Mouse (Mus musculus) kidney, embryonic 14.5 days (tissue): ENCODE results near the gene Nop53. TPM values are rescaled to one million over a fixed set of nuclear protein-coding genes. Genes with fewer than 3 reads are reported as not detected.
"Not testable (repeated sequence)": the region's sequence is repeated elsewhere in the genome, so short reads cannot be mapped to it uniquely, and the experiment has no call there.

Experiments
- ATAC-seq: fragments of 200-750 bp; cut with Nextera tagmentation; 2 replicates; pipeline ENCODE4 v1.8.0; 2017; ENCODE audit warnings: moderate number of reproducible peaks, mild to moderate bottlenecking, moderate TSS enrichment, moderate library complexity; ENCODE audit not compliant: low FRiP score, low TSS enrichment
- H3K27ac ChIP-seq: fragments of 300-500 bp; sonication (generic); 2 replicates; pipeline ENCODE4 v1.5.1; 2014; ENCODE audit warnings: low read depth, mild to moderate bottlenecking, low read length, moderate library complexity, mixed read lengths
- H3K27me3 ChIP-seq: fragments of 300-500 bp; sonication (generic); 2 replicates; pipeline ENCODE4 v1.6.1; 2014; ENCODE audit warnings: mild to moderate bottlenecking, low read length; ENCODE audit not compliant: control insufficient read depth, insufficient read depth
- H3K36me3 ChIP-seq: fragments of 300-500 bp; sonication (generic); 2 replicates; pipeline ENCODE4 v1.6.1; 2014; ENCODE audit warnings: low read length, mixed read lengths; ENCODE audit not compliant: control insufficient read depth, insufficient read depth
- H3K4me1 ChIP-seq: fragments of 300-500 bp; sonication (generic); 2 replicates; pipeline ENCODE4 v1.6.1; 2014; ENCODE audit warnings: low read length, mixed read lengths; ENCODE audit not compliant: control insufficient read depth, insufficient read depth
- H3K4me2 ChIP-seq: fragments of 300-500 bp; sonication (generic); replicated peaks from 2 replicates; pipeline ENCODE4 v1.6.1; 2014; ENCODE audit warnings: low read depth, mild to moderate bottlenecking, low read length
- H3K4me3 ChIP-seq: fragments of 300-500 bp; sonication (generic); 2 replicates; pipeline ENCODE4 v1.5.1; 2014; ENCODE audit warnings: mild to moderate bottlenecking, low read length
- H3K9ac ChIP-seq: fragments of 300-500 bp; sonication (generic); 2 replicates; pipeline ENCODE4 v1.6.1; 2014; ENCODE audit warnings: low read depth, mild to moderate bottlenecking, low read length, moderate library complexity
- H3K9me3 ChIP-seq: fragments of 300-500 bp; sonication (generic); 2 replicates; pipeline ENCODE4 v1.6.1; 2016; ENCODE audit warnings: low read length; ENCODE audit not compliant: control insufficient read depth
- WGBS: fragments of 180-500 bp; shearing (Covaris S2); extraction: QIAGEN DNeasy Blood & Tissue Kit; methylation state at CpG from one replicate; pipeline ENCODE4 v1.1.7; 2014; 5-methylcytosine and 5-hydroxymethylcytosine counted together
- polyA plus RNA-seq: library from polyadenylated mRNA; unstranded; fragments of >200 nt; fragmentation: Nextera tagmentation; extraction: Ambion mirVana; gene quantifications from 2 replicates; pipeline ENCODE4 v1.2.1, GENCODE M21; 2014

Gene Nop53
- polyA plus RNA-seq, 1 experiment from 2014 or later, result 203 TPM

DNA sequence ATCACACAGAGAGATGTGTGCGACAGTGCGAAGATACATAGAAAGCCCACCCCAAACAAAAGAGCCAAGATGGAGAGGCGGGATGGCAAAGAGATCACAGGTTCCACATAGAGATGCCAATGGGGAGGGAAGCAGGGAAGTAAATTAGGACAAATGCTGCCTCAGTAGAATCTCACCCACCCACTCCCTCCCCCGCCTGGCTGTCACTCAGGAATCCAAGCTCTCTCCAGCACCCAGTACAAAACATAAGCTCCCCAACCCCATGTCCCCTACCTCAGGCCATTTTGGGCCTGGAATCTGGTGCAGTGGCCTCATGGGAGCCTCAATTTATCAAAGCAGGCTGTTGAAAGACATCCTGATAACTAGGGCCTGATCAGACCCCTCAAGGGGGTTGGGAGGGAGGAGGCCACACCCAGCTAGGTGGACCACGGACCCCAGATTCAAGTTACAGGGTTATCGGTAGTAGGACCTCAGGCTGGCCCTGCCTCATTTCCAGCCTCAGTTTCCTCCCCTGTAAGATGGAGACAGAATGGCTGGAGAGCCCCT lies 25.2 kb downstream of the Nop53 start:
- WGBS, result 90% methylated on average over 6 of the region's 6 CpGs
- no peaks in the 10 kb centered on the region for H3K27me3 ChIP-seq
- peaks cover 30% of the 10 kb centered on the region; the same call in 1 of the 2 replicates for H3K36me3 ChIP-seq
- H3K9ac ChIP-seq, result peak overlapping the region; percentile 70; the same call in 1 of the 2 replicates
- H3K4me1 ChIP-seq, result peaks cover 12% of the 10 kb centered on the region
- peak overlapping the region; percentile 49 for H3K4me2 ChIP-seq
- H3K4me3 ChIP-seq, result peak overlapping the region; percentile 71
- no peaks in the 10 kb centered on the region for H3K9me3 ChIP-seq
- no peak overlapping the region for H3K27ac ChIP-seq
- ATAC-seq, result no peak

DNA sequence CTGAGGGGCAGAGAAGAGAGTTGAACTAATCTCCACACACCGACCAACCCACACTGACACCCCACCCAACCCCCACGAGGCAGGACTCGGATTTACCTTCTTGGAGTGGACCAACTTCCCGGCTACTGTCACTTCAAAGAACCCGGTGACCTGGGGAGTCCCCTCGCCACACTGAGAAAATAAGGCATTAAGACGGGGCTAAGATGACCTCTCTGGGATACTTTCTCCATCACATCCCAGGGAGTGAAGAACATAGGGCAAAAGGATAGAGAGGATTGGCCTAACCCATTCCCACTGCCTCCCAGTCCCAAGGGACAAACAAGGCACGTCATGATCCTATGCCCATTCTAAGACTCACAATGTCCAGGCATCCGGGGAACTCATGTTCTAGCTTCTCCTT lies 25.9 kb downstream of the Nop53 start:
- no peak overlapping the region for H3K27ac ChIP-seq
- H3K27me3 ChIP-seq, result no peaks in the 10 kb centered on the region
- H3K4me2 ChIP-seq, result 0 out of 2 replicates have a peak overlapping the region, but pooled peaks have one; percentile 49
- H3K9me3 ChIP-seq, result no peaks in the 10 kb centered on the region
- H3K36me3 ChIP-seq, result peaks cover 30% of the 10 kb centered on the region; the same call in 1 of the 2 replicates
- no peak for ATAC-seq
- peaks cover 12% of the 10 kb centered on the region for H3K4me1 ChIP-seq
- H3K9ac ChIP-seq, result no peak overlapping the region
- 90% methylated on average over 9 of the region's 9 CpGs for WGBS
- no peak overlapping the region for H3K4me3 ChIP-seq

DNA sequence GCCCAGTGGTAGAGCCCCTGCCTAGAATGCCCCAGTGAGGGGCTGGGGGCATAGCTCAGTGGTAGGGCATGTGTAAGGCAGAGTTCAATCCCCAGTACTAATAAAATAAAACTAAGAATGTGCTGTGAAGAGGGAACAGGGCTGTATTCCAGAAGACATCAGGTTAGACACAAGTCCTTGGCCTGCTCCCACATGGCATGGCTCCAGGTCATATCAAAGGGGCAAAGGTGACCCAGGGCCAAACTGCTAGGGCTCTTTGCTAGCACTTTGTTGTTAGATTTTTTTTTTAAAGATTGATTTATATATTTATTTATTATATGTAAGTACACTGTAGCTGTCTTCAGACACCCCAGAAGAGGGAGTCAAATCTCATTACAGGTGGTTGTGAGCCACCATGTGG lies 27.5 kb downstream of the Nop53 start:
- Histone ChIP-seq H3K4me1 (peaks cover 12% of the 10 kb centered on the region), H3K9ac (no peak overlapping the region), H3K4me2 (no peak overlapping the region), H3K9me3 (no peaks in the 10 kb centered on the region), H3K27me3 (no peaks in the 10 kb centered on the region), H3K4me3 (no peak overlapping the region), H3K27ac (no peak overlapping the region), H3K36me3 (peaks cover 30% of the 10 kb centered on the region; the same call in 1 of the 2 replicates)
- no peak for ATAC-seq

DNA sequence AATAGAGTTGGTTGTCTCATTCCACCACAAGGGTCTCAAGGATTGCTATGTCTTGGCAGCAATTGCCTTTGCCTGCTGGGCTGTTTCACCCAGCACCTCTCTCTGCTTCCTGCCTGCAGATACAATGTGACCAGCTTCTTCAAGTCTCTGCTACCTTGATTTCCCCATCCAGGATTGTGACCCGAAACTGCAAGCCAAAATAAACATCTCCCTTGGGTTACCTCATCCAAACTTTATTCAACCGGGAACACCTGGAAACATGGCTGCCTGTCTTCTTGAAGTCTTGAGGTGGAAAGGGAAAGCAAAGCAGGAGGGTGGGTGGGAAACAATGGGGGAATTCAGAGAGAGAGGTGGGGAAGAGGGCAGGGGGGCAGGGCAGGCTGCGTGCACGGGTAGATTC lies 28.9 kb downstream of the Nop53 start:
- H3K4me2 ChIP-seq, result no peak overlapping the region
- H3K36me3 ChIP-seq, result peaks cover 30% of the 10 kb centered on the region; the same call in 1 of the 2 replicates
- no peak overlapping the region for H3K4me3 ChIP-seq
- H3K4me1 ChIP-seq, result peaks cover 9% of the 10 kb centered on the region
- WGBS, result 90% methylated on average over 4 of the region's 4 CpGs
- no peak for ATAC-seq
- H3K27ac ChIP-seq, result no peak overlapping the region
- no peaks in the 10 kb centered on the region for H3K27me3 ChIP-seq
- no peak overlapping the region for H3K9ac ChIP-seq
- no peaks in the 10 kb centered on the region for H3K9me3 ChIP-seq

DNA sequence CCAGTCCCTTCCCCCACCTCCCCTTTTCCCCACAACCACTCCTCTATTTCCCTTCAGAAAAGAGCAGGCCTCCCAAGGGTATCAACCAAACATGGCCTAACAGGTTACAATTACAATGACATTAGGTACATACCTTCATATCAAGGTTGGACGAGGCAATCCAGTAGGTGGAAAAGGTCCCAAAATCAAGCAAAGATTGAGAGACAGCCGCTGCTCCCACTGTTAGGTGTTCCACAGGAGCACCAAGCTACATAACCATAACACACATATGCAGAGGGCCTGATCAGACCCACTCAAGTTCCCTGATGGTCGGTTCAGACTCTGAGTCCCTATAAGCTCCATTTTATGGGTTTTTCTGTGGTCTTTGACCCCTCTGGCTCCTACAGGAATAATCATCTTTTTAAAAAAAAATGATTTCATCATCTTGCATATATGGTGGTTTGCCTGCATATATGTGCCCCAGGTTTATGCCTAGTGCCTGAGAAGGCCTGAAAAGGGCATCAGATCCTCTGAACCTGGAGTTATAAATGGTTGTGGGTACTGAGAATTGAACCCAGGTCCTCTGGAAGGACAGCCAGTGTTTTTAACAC lies 29.6 kb downstream of the Nop53 start:
- Histone ChIP-seq H3K27ac (no peak overlapping the region), H3K27me3 (no peaks in the 10 kb centered on the region), H3K9me3 (no peaks in the 10 kb centered on the region), H3K9ac (no peak overlapping the region), H3K36me3 (peaks cover 30% of the 10 kb centered on the region; the same call in 1 of the 2 replicates), H3K4me1 (peaks cover 9% of the 10 kb centered on the region), H3K4me2 (no peak overlapping the region), H3K4me3 (no peak overlapping the region)
- ATAC-seq, result no peak
- 78% methylated on average over 3 of the region's 3 CpGs for WGBS

DNA sequence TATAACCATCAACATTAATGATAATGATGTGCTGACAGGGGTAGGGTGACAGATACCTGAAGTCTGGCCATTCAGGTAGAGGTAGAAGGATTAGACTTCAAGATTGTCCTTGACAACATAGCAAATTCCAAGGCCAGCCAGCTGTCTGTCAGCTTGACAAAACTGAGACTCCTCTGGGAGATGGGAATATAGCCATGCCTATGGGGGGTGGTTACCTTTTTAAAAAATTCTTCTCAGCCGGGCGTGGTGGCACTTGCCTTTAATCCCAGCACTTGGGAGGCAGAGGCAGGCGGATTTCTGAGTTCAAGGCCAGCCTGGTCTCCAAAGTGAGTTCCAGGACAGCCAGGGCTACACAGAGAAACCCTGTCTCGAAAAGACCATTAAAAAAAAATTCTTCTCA lies 30.2 kb downstream of the Nop53 start:
- H3K9ac ChIP-seq, H3K9me3 ChIP-seq, H3K4me1 ChIP-seq, H3K4me3 ChIP-seq, ATAC-seq, H3K4me2 ChIP-seq, H3K27me3 ChIP-seq, H3K27ac ChIP-seq: not testable (repeated sequence)
- peaks cover 30% of the 10 kb centered on the region; the same call in 1 of the 2 replicates for H3K36me3 ChIP-seq
- 90% methylated on average over 4 of the region's 4 CpGs for WGBS

DNA sequence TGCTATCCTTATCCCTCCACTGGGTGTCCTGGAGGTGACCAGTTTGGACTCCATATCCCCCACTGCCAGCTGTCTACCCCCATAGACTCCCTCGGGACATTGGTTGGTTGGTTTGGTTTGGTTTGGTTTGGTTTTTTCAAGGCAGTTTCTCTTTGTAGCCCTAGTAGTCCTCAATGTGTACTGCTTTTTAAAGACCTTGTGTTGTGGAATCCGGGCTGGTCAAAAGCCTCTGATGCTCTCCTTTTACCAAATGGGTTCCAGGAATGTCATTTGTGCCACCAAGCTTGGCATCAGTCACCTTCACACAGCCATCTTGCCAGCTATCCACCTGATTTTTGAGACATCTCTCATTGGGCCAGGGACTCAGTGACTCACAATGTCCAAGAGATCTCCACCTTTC lies 31.1 kb downstream of the Nop53 start:
- Histone ChIP-seq H3K4me1 (no peaks in the 10 kb centered on the region), H3K36me3 (peaks cover 23% of the 10 kb centered on the region; the same call in 1 of the 2 replicates), H3K9me3 (no peaks in the 10 kb centered on the region), H3K27ac (no peak overlapping the region), H3K27me3 (no peaks in the 10 kb centered on the region), H3K4me3 (no peak overlapping the region), H3K4me2 (no peak overlapping the region), H3K9ac (no peak overlapping the region)
- no peak for ATAC-seq
- 71% methylated on average over 2 of the region's 2 CpGs for WGBS

DNA sequence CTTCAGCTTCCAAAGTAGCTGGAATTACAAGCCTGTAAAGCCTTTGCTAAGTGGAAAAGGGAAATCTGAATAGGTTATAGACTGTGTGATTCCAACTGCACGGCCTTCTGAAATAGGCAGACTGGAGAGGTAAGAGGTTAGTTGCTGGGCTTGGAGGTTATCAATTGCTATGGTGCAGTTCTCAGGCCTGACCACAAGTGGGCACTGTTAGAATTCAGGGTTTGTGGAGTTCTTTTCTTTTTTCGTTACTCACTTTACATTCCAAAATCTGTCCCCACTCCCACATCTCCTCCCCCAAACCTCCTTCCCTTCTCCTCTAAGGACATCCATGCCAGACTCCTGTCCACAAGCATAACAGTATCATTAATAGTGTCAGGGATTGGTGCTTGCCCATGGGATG lies 31.6 kb downstream of the Nop53 start:
- ATAC-seq, result no peak

DNA sequence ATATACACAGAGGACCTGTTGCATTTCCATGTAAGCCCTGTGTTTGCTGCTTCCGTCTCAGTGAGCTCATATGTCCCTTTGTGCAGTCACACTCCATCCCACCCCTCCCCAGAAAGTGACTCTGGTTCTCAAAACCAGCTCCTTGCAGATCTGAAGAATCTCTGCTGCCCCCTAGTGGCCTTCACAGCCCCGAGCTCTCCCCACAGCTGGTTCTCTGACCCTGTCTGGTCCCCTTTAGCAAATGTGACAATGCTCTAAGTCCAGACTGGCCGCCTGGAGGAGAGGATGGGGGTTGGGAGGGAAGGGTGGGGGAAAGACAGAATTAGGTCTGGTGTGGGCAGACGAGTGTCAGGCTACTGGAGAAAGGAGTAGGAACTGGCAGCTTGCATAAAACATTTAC lies 33.7 kb downstream of the Nop53 start:
- Histone ChIP-seq H3K36me3 (peaks cover 5% of the 10 kb centered on the region; the same call in 1 of the 2 replicates), H3K4me1 (no peaks in the 10 kb centered on the region), H3K9me3 (no peaks in the 10 kb centered on the region), H3K9ac (no peak overlapping the region), H3K27me3 (no peaks in the 10 kb centered on the region), H3K4me2 (no peak overlapping the region), H3K27ac (no peak overlapping the region), H3K4me3 (no peak overlapping the region)
- 1% methylated on average over 4 of the region's 4 CpGs for WGBS
- ATAC-seq, result peak; percentile 73

More for the DNA sequence above, 31.6 kb downstream of the Nop53 start:
- H3K27me3 ChIP-seq, result no peaks in the 10 kb centered on the region
- no peaks in the 10 kb centered on the region for H3K9me3 ChIP-seq
- no peak overlapping the region for H3K9ac ChIP-seq
- H3K36me3 ChIP-seq, result peaks cover 18% of the 10 kb centered on the region; the same call in 1 of the 2 replicates
- H3K4me2 ChIP-seq, result no peak overlapping the region
- no peak overlapping the region for H3K27ac ChIP-seq
- WGBS, result 37% methylated on average over 2 of the region's 2 CpGs
- H3K4me3 ChIP-seq, result no peak overlapping the region
- no peaks in the 10 kb centered on the region for H3K4me1 ChIP-seq
